Mouse (Mus musculus): ENCODE results near the gene Gm9999. TPM values are rescaled to one million over a fixed set of nuclear protein-coding genes. Genes with fewer than 3 reads are reported as not detected.
"Not testable (repeated sequence)": the region's sequence is repeated elsewhere in the genome, so short reads cannot be mapped to it uniquely, and the experiment has no call there.

The Gm9999 gene
- polyA plus RNA-seq, 1 experiment from 2014 or later, result not detected

DNA sequence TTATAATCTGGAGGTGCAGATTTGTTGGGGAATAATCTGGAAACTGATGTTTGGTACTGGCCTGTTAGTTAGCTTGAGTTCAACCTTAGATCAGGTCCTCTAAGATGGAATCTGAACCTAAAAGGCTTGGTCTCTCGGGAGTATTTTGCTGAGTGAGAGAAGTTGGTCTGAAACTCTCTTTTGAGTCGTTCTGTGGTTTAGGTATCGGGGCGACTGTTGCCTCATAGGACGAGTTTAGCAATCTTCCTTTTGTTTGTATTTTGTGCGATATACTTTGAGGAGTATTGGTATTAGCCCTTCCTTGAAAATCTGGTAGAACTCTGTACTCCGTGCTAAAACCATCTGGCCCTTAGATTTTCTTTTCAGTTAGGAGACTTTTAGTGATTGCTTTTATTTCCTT is 19.3 kb upstream of the Gm9999 start:
- no peaks in the 10 kb centered on the region for H3K27me3 ChIP-seq (ENCODE audit: control insufficient read depth, insufficient read depth, low read length)
- no peak overlapping the region for H3K4me2 ChIP-seq (ENCODE audit: low read depth, severe bottlenecking)
- H3K4me1 ChIP-seq (ENCODE audit: control insufficient read depth, insufficient read depth, low read length), result no peaks in the 10 kb centered on the region
- no peak overlapping the region for H3K4me3 ChIP-seq (ENCODE audit: low read depth, low read length)
- 88% methylated on average over 7 of the region's 7 CpGs for WGBS
- no peak for DNase-seq (ENCODE audit: low spot score)
- no peak overlapping the region for H3K27ac ChIP-seq (replicated peaks; ENCODE audit: low read depth, low read length)
- no peak for ATAC-seq (ENCODE audit: insufficient number of reproducible peaks, low FRiP score, low TSS enrichment, low read depth)
- no peaks in the 10 kb centered on the region for H3K9me3 ChIP-seq (ENCODE audit: control insufficient read depth, low read length)
- no peak overlapping the region for H3K9ac ChIP-seq (ENCODE audit: low read length)
- no peaks in the 10 kb centered on the region for H3K36me3 ChIP-seq (ENCODE audit: control insufficient read depth, insufficient read depth, low read length)

GRCm38 (mm10) chr7:46969898-46970297 is 13.5 kb upstream of the Gm9999 start:
- 89% methylated on average over 4 of the region's 4 CpGs for WGBS
- no peak overlapping the region for H3K4me3 ChIP-seq (ENCODE audit: low read depth, low read length)
- no peaks in the 10 kb centered on the region for H3K4me1 ChIP-seq (ENCODE audit: control insufficient read depth, insufficient read depth, low read length)
- no peaks in the 10 kb centered on the region; the same call in 1 of the 2 replicates for H3K9me3 ChIP-seq (ENCODE audit: control insufficient read depth, low read length)
- DNase-seq (ENCODE audit: low spot score) (no peak), ATAC-seq (ENCODE audit: insufficient number of reproducible peaks, low FRiP score, low TSS enrichment, low read depth) (no peak)
- no peak overlapping the region for H3K4me2 ChIP-seq (ENCODE audit: low read depth, severe bottlenecking)
- no peak overlapping the region for H3K9ac ChIP-seq (ENCODE audit: low read length)
- H3K36me3 ChIP-seq (ENCODE audit: control insufficient read depth, insufficient read depth, low read length), result no peaks in the 10 kb centered on the region
- no peak overlapping the region for H3K27ac ChIP-seq (replicated peaks; ENCODE audit: low read depth, low read length)
- no peaks in the 10 kb centered on the region for H3K27me3 ChIP-seq (ENCODE audit: control insufficient read depth, insufficient read depth, low read length)

- H3K9ac ChIP-seq (ENCODE audit: low read length), result no peak overlapping the region
- H3K9me3 ChIP-seq (ENCODE audit: control insufficient read depth, low read length), result no peaks in the 10 kb centered on the region; the same call in 1 of the 2 replicates
- no peaks in the 10 kb centered on the region for H3K36me3 ChIP-seq (ENCODE audit: control insufficient read depth, insufficient read depth, low read length)
- H3K27me3 ChIP-seq (ENCODE audit: control insufficient read depth, insufficient read depth, low read length), result no peaks in the 10 kb centered on the region
- H3K27ac ChIP-seq (replicated peaks; ENCODE audit: low read depth, low read length), result no peak overlapping the region
- no peaks in the 10 kb centered on the region for H3K4me1 ChIP-seq (ENCODE audit: control insufficient read depth, insufficient read depth, low read length)
- WGBS, result 94% methylated on average over 4 of the region's 4 CpGs
- no peak for DNase-seq (ENCODE audit: low spot score)
- H3K4me3 ChIP-seq (ENCODE audit: low read depth, low read length), result no peak overlapping the region
- ATAC-seq (ENCODE audit: insufficient number of reproducible peaks, low FRiP score, low TSS enrichment, low read depth), result no peak
- H3K4me2 ChIP-seq (ENCODE audit: low read depth, severe bottlenecking), result no peak overlapping the region
These were observed 8.7 kb upstream of the Gm9999 start for GRCm38 (mm10) chr7:46974648-46975047.

- H3K9me3 ChIP-seq (ENCODE audit: control insufficient read depth, low read length), result no peaks in the 10 kb centered on the region; the same call in 1 of the 2 replicates
- ATAC-seq (ENCODE audit: insufficient number of reproducible peaks, low FRiP score, low TSS enrichment, low read depth) (no peak), DNase-seq (ENCODE audit: low spot score) (no peak)
- H3K4me1 ChIP-seq (ENCODE audit: control insufficient read depth, insufficient read depth, low read length), result no peaks in the 10 kb centered on the region
- no peaks in the 10 kb centered on the region for H3K36me3 ChIP-seq (ENCODE audit: control insufficient read depth, insufficient read depth, low read length)
- no peak overlapping the region for H3K27ac ChIP-seq (replicated peaks; ENCODE audit: low read depth, low read length)
- H3K4me3 ChIP-seq (ENCODE audit: low read depth, low read length), result no peak overlapping the region
- 90% methylated on average over 11 of the region's 11 CpGs for WGBS
- H3K4me2 ChIP-seq (ENCODE audit: low read depth, severe bottlenecking), result no peak overlapping the region
- H3K9ac ChIP-seq (ENCODE audit: low read length), result no peak overlapping the region
- H3K27me3 ChIP-seq (ENCODE audit: control insufficient read depth, insufficient read depth, low read length), result no peaks in the 10 kb centered on the region
These were observed 7.9 kb upstream of the Gm9999 start for GRCm38 (mm10) chr7:46975456-46975855.

GRCm38 (mm10) chr7:46985718-46986505 is 2.5 kb downstream of the Gm9999 start:
- H3K4me1 ChIP-seq (ENCODE audit: control insufficient read depth, insufficient read depth, low read length), result no peaks in the 10 kb centered on the region
- no peaks in the 10 kb centered on the region for H3K36me3 ChIP-seq (ENCODE audit: control insufficient read depth, insufficient read depth, low read length)
- H3K4me2 ChIP-seq (ENCODE audit: low read depth, severe bottlenecking), result no peak overlapping the region
- ATAC-seq (ENCODE audit: insufficient number of reproducible peaks, low FRiP score, low TSS enrichment, low read depth), result no peak
- no peaks in the 10 kb centered on the region for H3K9me3 ChIP-seq (ENCODE audit: control insufficient read depth, low read length)
- no peaks in the 10 kb centered on the region for H3K27me3 ChIP-seq (ENCODE audit: control insufficient read depth, insufficient read depth, low read length)
- H3K4me3 ChIP-seq (ENCODE audit: low read depth, low read length), result no peak overlapping the region
- H3K27ac ChIP-seq (replicated peaks; ENCODE audit: low read depth, low read length), result no peak overlapping the region
- no peak overlapping the region for H3K9ac ChIP-seq (ENCODE audit: low read length)
- 50% methylated on average over 8 of the region's 8 CpGs for WGBS
- DNase-seq (ENCODE audit: low spot score), result no peak

- WGBS, result 34% methylated on average over 5 of the region's 5 CpGs
- H3K27ac ChIP-seq (replicated peaks; ENCODE audit: low read depth, low read length), result no peak overlapping the region
- ATAC-seq (ENCODE audit: insufficient number of reproducible peaks, low FRiP score, low TSS enrichment, low read depth), result no peak
These were observed 3.3 kb downstream of the Gm9999 start for GRCm38 (mm10) chr7:46986646-46987045.

GRCm38 (mm10) chr7:46987073-46987472 is 3.7 kb downstream of the Gm9999 start:
- Histone ChIP-seq H3K27me3 (ENCODE audit: control insufficient read depth, insufficient read depth, low read length) (no peaks in the 10 kb centered on the region), H3K4me3 (ENCODE audit: low read depth, low read length) (no peak overlapping the region), H3K27ac (replicated peaks; ENCODE audit: low read depth, low read length) (no peak overlapping the region), H3K4me2 (ENCODE audit: low read depth, severe bottlenecking) (no peak overlapping the region), H3K9me3 (ENCODE audit: control insufficient read depth, low read length) (no peaks in the 10 kb centered on the region), H3K4me1 (ENCODE audit: control insufficient read depth, insufficient read depth, low read length) (no peaks in the 10 kb centered on the region), H3K36me3 (ENCODE audit: control insufficient read depth, insufficient read depth, low read length) (no peaks in the 10 kb centered on the region), H3K9ac (ENCODE audit: low read length) (no peak overlapping the region)
- ATAC-seq (ENCODE audit: insufficient number of reproducible peaks, low FRiP score, low TSS enrichment, low read depth), result no peak
- DNase-seq (ENCODE audit: low spot score), result no peak
- WGBS, result 58% methylated on average over 2 of the region's 2 CpGs

More at GRCm38 (mm10) chr7:46986646-46987045, 3.3 kb downstream of the Gm9999 start:
- Histone ChIP-seq H3K4me1 (ENCODE audit: control insufficient read depth, insufficient read depth, low read length) (no peaks in the 10 kb centered on the region), H3K4me2 (ENCODE audit: low read depth, severe bottlenecking) (no peak overlapping the region), H3K36me3 (ENCODE audit: control insufficient read depth, insufficient read depth, low read length) (no peaks in the 10 kb centered on the region), H3K27me3 (ENCODE audit: control insufficient read depth, insufficient read depth, low read length) (no peaks in the 10 kb centered on the region), H3K9me3 (ENCODE audit: control insufficient read depth, low read length) (no peaks in the 10 kb centered on the region), H3K4me3 (ENCODE audit: low read depth, low read length) (no peak overlapping the region), H3K9ac (ENCODE audit: low read length) (no peak overlapping the region)
- peak; percentile 39 for DNase-seq (ENCODE audit: low spot score)

GRCm38 (mm10) chr7:46989387-46989786 is 6.0 kb downstream of the Gm9999 start:
- 84% methylated on average over 4 of the region's 4 CpGs for WGBS
- H3K9ac ChIP-seq (ENCODE audit: low read length); H3K9me3 ChIP-seq (ENCODE audit: control insufficient read depth, low read length); H3K27me3 ChIP-seq (ENCODE audit: control insufficient read depth, insufficient read depth, low read length); H3K36me3 ChIP-seq (ENCODE audit: control insufficient read depth, insufficient read depth, low read length); DNase-seq (ENCODE audit: low spot score); H3K4me3 ChIP-seq (ENCODE audit: low read depth, low read length); H3K4me1 ChIP-seq (ENCODE audit: control insufficient read depth, insufficient read depth, low read length); H3K4me2 ChIP-seq (ENCODE audit: low read depth, severe bottlenecking); ATAC-seq (ENCODE audit: insufficient number of reproducible peaks, low FRiP score, low TSS enrichment, low read depth); H3K27ac ChIP-seq (replicated peaks; ENCODE audit: low read depth, low read length): not testable (repeated sequence)
